Mouse (Mus musculus): ENCODE measurements around the gene Adrb1. TPM values are rescaled to one million over a fixed set of nuclear protein-coding genes. Genes with fewer than 3 reads are reported as not detected.

Adrb1 gene
- total and polyA plus RNA-seq, 3 experiments, result not detected

GRCm38 (mm10) chr19:56724126-56724597 is 2.2 kb downstream of the Adrb1 start:
- no peak for DNase-seq (ENCODE audit: low read depth, low spot score)
- Histone ChIP-seq H3K4me3 (ENCODE audit: control insufficient read depth in 1 of 2, insufficient read depth in 1 of 2, low read depth in 2 of 2, low read length in 2 of 2) (no peak overlapping the region), H3K9me3 (replicated peaks; ENCODE audit: insufficient read depth, low read length) (no peaks in the 10 kb centered on the region), H3K79me2 (ENCODE audit: control insufficient read depth, insufficient read depth, low read length, poor library complexity) (no peaks in the 10 kb centered on the region), H3K27ac (ENCODE audit: control insufficient read depth, low read depth, low read length) (no peak overlapping the region), H3K9ac (ENCODE audit: control insufficient read depth, low read depth, low read length, poor library complexity, severe bottlenecking) (no peak overlapping the region), H3K4me1 (ENCODE audit: control insufficient read depth in 1 of 2, insufficient read depth in 2 of 2, low read length in 2 of 2) (no peaks in the 10 kb centered on the region), H3K36me3 (ENCODE audit: control insufficient read depth in 1 of 2, insufficient read depth in 2 of 2, low read length in 2 of 2) (no peaks in the 10 kb centered on the region), H3K27me3 (ENCODE audit: control insufficient read depth in 1 of 2, insufficient read depth in 2 of 2, low read length in 2 of 2) (peaks cover 2 to 6% of the 10 kb centered on the region in 2 experiments; a peak in 3 of 4 replicates)
- no peak for TF ChIP-seq HCFC1 (IDR thresholded peaks at IDR 0.05; ENCODE audit: low read depth, low read length)
- no peak for TF ChIP-seq MEF2A (IDR thresholded peaks at IDR 0.05; ENCODE audit: extremely low read depth, insufficient replicate concordance, low read depth, low read length, poor library complexity, severe bottlenecking)
- TF ChIP-seq POLR2A (IDR thresholded peaks at IDR 0.05; ENCODE audit: control insufficient read depth in 1 of 2, insufficient read depth in 1 of 2, low read depth in 1 of 2, low read length in 2 of 2, poor library complexity in 1 of 2), result no peak
- TF ChIP-seq CTCF (IDR thresholded peaks at IDR 0.05 in 2 of 3, conservative IDR thresholded peaks at IDR 0.05 in 1 of 3; ENCODE audit: control insufficient read depth in 1 of 3, insufficient read depth in 1 of 3, low read depth in 2 of 3, low read length in 3 of 3, poor library complexity in 1 of 3, severe bottlenecking in 1 of 3), result no peak
- TF ChIP-seq TCF12 (IDR thresholded peaks at IDR 0.05; ENCODE audit: low read depth, low read length), result no peak
- TF ChIP-seq MAFK (IDR thresholded peaks at IDR 0.05; ENCODE audit: borderline replicate concordance, low read depth, low read length), result no peak
- TF ChIP-seq USF2 (IDR thresholded peaks at IDR 0.05; ENCODE audit: borderline replicate concordance in 1 of 2, insufficient read depth in 1 of 2, low read depth in 1 of 2, low read length in 2 of 2), result no peak
- no peak for TF ChIP-seq RCOR1 (IDR thresholded peaks at IDR 0.05; ENCODE audit: low read depth, low read length)
- TF ChIP-seq EP300 (IDR thresholded peaks at IDR 0.05; ENCODE audit: low read depth in 1 of 2, low read length in 2 of 2), result no peak
- TF ChIP-seq MAZ (IDR thresholded peaks at IDR 0.05; ENCODE audit: low read depth, low read length), result no peak
- TF ChIP-seq ZC3H11A (IDR thresholded peaks at IDR 0.05; ENCODE audit: low read depth, low read length), result no peak
- no peak for TF ChIP-seq JUND (IDR thresholded peaks at IDR 0.05; ENCODE audit: low read depth, low read length)
- no peak for TF ChIP-seq ZKSCAN1 (IDR thresholded peaks at IDR 0.05; ENCODE audit: low read depth, low read length)
- TF ChIP-seq GATA1 (IDR thresholded peaks at IDR 0.05; ENCODE audit: low read depth, low read length), result no peak
- TF ChIP-seq MYB (IDR thresholded peaks at IDR 0.05; ENCODE audit: low read depth, low read length), result no peak
- no peak for TF ChIP-seq ELF1 (IDR thresholded peaks at IDR 0.05; ENCODE audit: low read depth, low read length)
- TF ChIP-seq MAX (IDR thresholded peaks at IDR 0.05; ENCODE audit: low read length), result no peak
- no peak for TF ChIP-seq POLR2AphosphoS2 (IDR thresholded peaks at IDR 0.05; ENCODE audit: low read length)

- no peak for TF ChIP-seq POLR2AphosphoS5 (IDR thresholded peaks at IDR 0.05; ENCODE audit: borderline replicate concordance, low read depth, low read length)
- TF ChIP-seq POLR2A (IDR thresholded peaks at IDR 0.05; ENCODE audit: control insufficient read depth in 1 of 2, insufficient read depth in 1 of 2, low read depth in 1 of 2, low read length in 2 of 2, poor library complexity in 1 of 2), result no peak
- TF ChIP-seq MEF2A (IDR thresholded peaks at IDR 0.05; ENCODE audit: extremely low read depth, insufficient replicate concordance, low read depth, low read length, poor library complexity, severe bottlenecking), result peak; percentile 16; the same call in 1 of the 2 replicates
- H3K4me1 ChIP-seq (ENCODE audit: control insufficient read depth in 1 of 2, insufficient read depth in 2 of 2, low read length in 2 of 2), result no peaks in the 10 kb centered on the region
- H3K27me3 ChIP-seq (ENCODE audit: control insufficient read depth in 1 of 2, insufficient read depth in 2 of 2, low read length in 2 of 2), result peaks cover 2 to 6% of the 10 kb centered on the region in 2 experiments; a peak in 3 of 4 replicates
- no peak for DNase-seq (ENCODE audit: low read depth, low spot score)
- no peak overlapping the region for H3K9ac ChIP-seq (ENCODE audit: control insufficient read depth, low read depth, low read length, poor library complexity, severe bottlenecking)
- no peaks in the 10 kb centered on the region for H3K79me2 ChIP-seq (ENCODE audit: control insufficient read depth, insufficient read depth, low read length, poor library complexity)
- H3K9me3 ChIP-seq (replicated peaks; ENCODE audit: insufficient read depth, low read length), result no peaks in the 10 kb centered on the region
- H3K4me3 ChIP-seq (ENCODE audit: control insufficient read depth in 1 of 2, insufficient read depth in 1 of 2, low read depth in 2 of 2, low read length in 2 of 2), result no peak overlapping the region
- H3K27ac ChIP-seq (ENCODE audit: control insufficient read depth, low read depth, low read length), result no peak overlapping the region
- H3K36me3 ChIP-seq (ENCODE audit: control insufficient read depth in 1 of 2, insufficient read depth in 2 of 2, low read length in 2 of 2), result no peaks in the 10 kb centered on the region
Observed at GRCm38 (mm10) chr19:56727170-56727877, 5.3 kb downstream of the Adrb1 start.

Data from MEL (cell line).